14 mouse cellular contexts compared by ENCODE assay signal in genomic region chr4:43060286-43060685, GRCm38 (mm10). TPM values are rescaled to one million over a fixed set of nuclear protein-coding genes. Genes with fewer than 3 reads are reported as not detected.
DNase-seq lines count a peak whose midpoint lies in the region; ATAC-seq lines count a peak whose summit lies in the region.
"Had no signal": no experiment of that assay in that cellular context is flagged by ENCODE, and none has a peak within 500 bp of the region (broad histone marks: within the 10 kb centered on the region; RNA-seq: fewer than 3 reads in every experiment).

No protein-coding gene starts in this region.

- no peak for DNase-seq in heart, postnatal 10 days
- DNase-seq in midbrain, embryonic 11.5 days (ENCODE audit: low spot score, missing footprints): no peak
- no peak for DNase-seq in right cerebral cortex, postnatal 4 days
- DNase-seq in spleen, postnatal 4 days (ENCODE audit: low spot score in 2 of 2): no peak
- DNase-seq: cerebellum, postnatal 36 days; layer of hippocampus, adult 9-11 months had no signal

- 47% methylated on average over 3 of the region's 3 CpGs for WGBS in heart, embryonic 13.5 days
- WGBS in midbrain, embryonic 12.5 days: 44% methylated on average over 3 of the region's 3 CpGs
- 56% methylated on average over 3 of the region's 3 CpGs for WGBS in midbrain, embryonic 11.5 days
- 45% methylated on average over 3 of the region's 3 CpGs for WGBS in heart, embryonic 15.5 days
- WGBS in stomach, embryonic 14.5 days: 47% methylated on average over 3 of the region's 3 CpGs

- peaks cover 30% of the 10 kb centered on the region for H3K4me1 ChIP-seq in heart, embryonic 13.5 days
- no peaks in the 10 kb centered on the region for H3K4me1 ChIP-seq in midbrain, embryonic 12.5 days
- H3K4me1 ChIP-seq in midbrain, embryonic 11.5 days (ENCODE audit: control insufficient read depth, insufficient read depth, low read length): no peaks in the 10 kb centered on the region
- peaks cover 13% of the 10 kb centered on the region for H3K4me1 ChIP-seq in heart, embryonic 15.5 days (replicated peaks)
- H3K4me1 ChIP-seq in stomach, embryonic 14.5 days (ENCODE audit: control insufficient read depth, insufficient read depth, low read length): 0 out of 2 replicates have a peak, but pooled peaks cover 3% of the 10 kb centered on the region

- H3K4me2 ChIP-seq in heart, embryonic 13.5 days: peak overlapping the region; percentile 86
- 0 out of 2 replicates have a peak overlapping the region, but pooled peaks have one; percentile 77 for H3K4me2 ChIP-seq in midbrain, embryonic 12.5 days (replicated peaks)
- H3K4me2 ChIP-seq in midbrain, embryonic 11.5 days: no peak overlapping the region
- peak overlapping the region; percentile 68 for H3K4me2 ChIP-seq in heart, embryonic 15.5 days
- peak overlapping the region; percentile 86; the same call in 1 of the 2 replicates for H3K4me2 ChIP-seq in stomach, embryonic 14.5 days (replicated peaks; ENCODE audit: low read depth, low read length)

- no peak overlapping the region for H3K9ac ChIP-seq in heart, embryonic 13.5 days
- H3K9ac ChIP-seq in midbrain, embryonic 12.5 days (replicated peaks): no peak overlapping the region
- H3K9ac ChIP-seq in midbrain, embryonic 11.5 days (ENCODE audit: low read length): no peak overlapping the region
- H3K9ac ChIP-seq in heart, embryonic 15.5 days: no peak overlapping the region
- no peak overlapping the region for H3K9ac ChIP-seq in stomach, embryonic 14.5 days (replicated peaks; ENCODE audit: low read depth, low read length)
- H3K9ac ChIP-seq: embryonic facial prominence, embryonic 15.5 days; liver, embryonic 15.5 days; stomach, embryonic 15.5 days had no signal

- intact Hi-C loops in heart, postnatal 10 days (cut with DNase I): no loop called here

- H3K4me3 ChIP-seq in heart, embryonic 13.5 days: peak overlapping the region; percentile 84
- H3K4me3 ChIP-seq in midbrain, embryonic 12.5 days: no peak overlapping the region
- no peak overlapping the region for H3K4me3 ChIP-seq in midbrain, embryonic 11.5 days (ENCODE audit: low read depth, low read length)
- peak overlapping the region; percentile 62 for H3K4me3 ChIP-seq in heart, embryonic 15.5 days
- H3K4me3 ChIP-seq in stomach, embryonic 14.5 days (ENCODE audit: low read depth, low read length): peak overlapping the region; percentile 70; the same call in 1 of the 2 replicates

- no peak overlapping the region for H3K27ac ChIP-seq in heart, embryonic 13.5 days (replicated peaks)
- H3K27ac ChIP-seq in midbrain, embryonic 12.5 days (replicated peaks): no peak overlapping the region
- no peak overlapping the region for H3K27ac ChIP-seq in midbrain, embryonic 11.5 days (ENCODE audit: low read depth, low read length)
- 0 out of 2 replicates have a peak overlapping the region, but pooled peaks have one; percentile 82 for H3K27ac ChIP-seq in heart, embryonic 15.5 days
- no peak overlapping the region for H3K27ac ChIP-seq in stomach, embryonic 14.5 days (ENCODE audit: low read length)
- H3K27ac ChIP-seq: embryonic facial prominence, embryonic 15.5 days; limb, embryonic 10.5 days; liver, embryonic 15.5 days; stomach, embryonic 15.5 days had no signal

- H3K9me3 ChIP-seq in heart, embryonic 13.5 days: no peaks in the 10 kb centered on the region
- no peaks in the 10 kb centered on the region for H3K9me3 ChIP-seq in midbrain, embryonic 12.5 days
- H3K9me3 ChIP-seq in midbrain, embryonic 11.5 days (ENCODE audit: control insufficient read depth, low read length): no peaks in the 10 kb centered on the region; the same call in 1 of the 2 replicates
- no peaks in the 10 kb centered on the region for H3K9me3 ChIP-seq in heart, embryonic 15.5 days (replicated peaks)
- no peaks in the 10 kb centered on the region for H3K9me3 ChIP-seq in stomach, embryonic 14.5 days (ENCODE audit: control insufficient read depth, low read depth, low read length)
- H3K9me3 ChIP-seq: embryonic facial prominence, embryonic 15.5 days; limb, embryonic 10.5 days; liver, embryonic 15.5 days; stomach, embryonic 15.5 days had no signal

- no peaks in the 10 kb centered on the region for H3K27me3 ChIP-seq in heart, embryonic 13.5 days (replicated peaks)
- no peaks in the 10 kb centered on the region; the same call in 1 of the 2 replicates for H3K27me3 ChIP-seq in midbrain, embryonic 12.5 days
- no peaks in the 10 kb centered on the region; the same call in 1 of the 2 replicates for H3K27me3 ChIP-seq in midbrain, embryonic 11.5 days (ENCODE audit: control insufficient read depth, insufficient read depth, low read length)
- no peaks in the 10 kb centered on the region for H3K27me3 ChIP-seq in heart, embryonic 15.5 days
- no peaks in the 10 kb centered on the region; the same call in 1 of the 2 replicates for H3K27me3 ChIP-seq in stomach, embryonic 14.5 days (ENCODE audit: control insufficient read depth, insufficient read depth, low read length)

- ATAC-seq in heart, embryonic 13.5 days (ENCODE audit: extremely low read depth, insufficient number of reproducible peaks, low FRiP score, low TSS enrichment): no peak
- ATAC-seq in midbrain, embryonic 12.5 days (ENCODE audit: low FRiP score, low read depth): no peak
- no peak for ATAC-seq in midbrain, embryonic 11.5 days (ENCODE audit: low FRiP score)
- ATAC-seq in heart, embryonic 15.5 days (replicated peaks; ENCODE audit: insufficient number of reproducible peaks, insufficient read depth, low FRiP score, low read depth): no peak
- ATAC-seq in stomach, embryonic 14.5 days (ENCODE audit: insufficient number of reproducible peaks, insufficient read depth, low FRiP score, low read depth): no peak

- H3K36me3 ChIP-seq in heart, embryonic 13.5 days: no peaks in the 10 kb centered on the region
- H3K36me3 ChIP-seq in midbrain, embryonic 12.5 days: no peaks in the 10 kb centered on the region
- no peaks in the 10 kb centered on the region for H3K36me3 ChIP-seq in midbrain, embryonic 11.5 days (ENCODE audit: control insufficient read depth, insufficient read depth, low read length)
- H3K36me3 ChIP-seq in heart, embryonic 15.5 days: no peaks in the 10 kb centered on the region
- no peaks in the 10 kb centered on the region for H3K36me3 ChIP-seq in stomach, embryonic 14.5 days (ENCODE audit: control insufficient read depth, insufficient read depth, low read length)
- H3K36me3 ChIP-seq: embryonic facial prominence, embryonic 15.5 days; limb, embryonic 10.5 days; liver, embryonic 15.5 days; stomach, embryonic 15.5 days had no signal

RNA-seq across cellular contexts. Expression of gene Unc13b, which starts 1.5 kb away (rescaled TPM):
- polyA plus RNA-seq in heart, embryonic 13.5 days (2015; fragmentation: Nextera tagmentation; extraction: Ambion mirVana): 9.7 and 10.2 TPM in 2 replicates
- 10 to 100 TPM; 28.3 to 31.4 TPM for total RNA-seq in heart, postnatal 10 days (2021)
- 24.6 and 30.7 TPM in 2 replicates for polyA plus RNA-seq in midbrain, embryonic 12.5 days (2016; fragmentation: Nextera tagmentation; extraction: Ambion mirVana)
- 14.7 and 16.2 TPM in 2 replicates for polyA plus RNA-seq in midbrain, embryonic 11.5 days (2014; fragmentation: Nextera tagmentation; extraction: Ambion mirVana)
- 10.1 and 11.8 TPM in 2 replicates for polyA plus RNA-seq in heart, embryonic 15.5 days (2015; fragmentation: Nextera tagmentation; extraction: Ambion mirVana)
- 14.7 and 16.0 TPM in 2 replicates for polyA plus RNA-seq in stomach, embryonic 14.5 days (2014; fragmentation: Nextera tagmentation; extraction: Ambion mirVana)

RNA-seq across cellular contexts. Expression of gene Fam214b, which starts 14.3 kb away (rescaled TPM):
- 14.8 and 15.5 TPM in 2 replicates for polyA plus RNA-seq in heart, embryonic 13.5 days (2015; fragmentation: Nextera tagmentation; extraction: Ambion mirVana)
- total RNA-seq in heart, postnatal 10 days (2021): 10 to 100 TPM; 23.6 to 30.7 TPM
- 51.2 and 51.8 TPM in 2 replicates for polyA plus RNA-seq in midbrain, embryonic 12.5 days (2016; fragmentation: Nextera tagmentation; extraction: Ambion mirVana)
- 23.3 and 24.4 TPM in 2 replicates for polyA plus RNA-seq in midbrain, embryonic 11.5 days (2014; fragmentation: Nextera tagmentation; extraction: Ambion mirVana)
- 14.1 and 17.3 TPM in 2 replicates for polyA plus RNA-seq in heart, embryonic 15.5 days (2015; fragmentation: Nextera tagmentation; extraction: Ambion mirVana)
- polyA plus RNA-seq in stomach, embryonic 14.5 days (2014; fragmentation: Nextera tagmentation; extraction: Ambion mirVana): 10.0 and 10.6 TPM in 2 replicates

RNA-seq across cellular contexts. Expression of gene Stoml2, which starts 28.8 kb away (rescaled TPM):
- 211 and 238 TPM in 2 replicates for polyA plus RNA-seq in heart, embryonic 13.5 days (2015; fragmentation: Nextera tagmentation; extraction: Ambion mirVana)
- total RNA-seq in heart, postnatal 10 days (2021): 100 to 1,000 TPM in 1 of 2 experiments, 10 to 100 TPM in 1; 99.9 to 106 TPM
- polyA plus RNA-seq in midbrain, embryonic 12.5 days (2016; fragmentation: Nextera tagmentation; extraction: Ambion mirVana): 281 and 296 TPM in 2 replicates
- 365 TPM in 2 replicates for polyA plus RNA-seq in midbrain, embryonic 11.5 days (2014; fragmentation: Nextera tagmentation; extraction: Ambion mirVana)
- polyA plus RNA-seq in heart, embryonic 15.5 days (2015; fragmentation: Nextera tagmentation; extraction: Ambion mirVana): 189 and 209 TPM in 2 replicates
- polyA plus RNA-seq in stomach, embryonic 14.5 days (2014; fragmentation: Nextera tagmentation; extraction: Ambion mirVana): 300 and 302 TPM in 2 replicates

RNA-seq across cellular contexts. Expression of gene Pigo, which starts 34.7 kb away (rescaled TPM):
- polyA plus RNA-seq in heart, embryonic 13.5 days (2015; fragmentation: Nextera tagmentation; extraction: Ambion mirVana): 12.7 and 13.8 TPM in 2 replicates
- total RNA-seq in heart, postnatal 10 days (2021): 10 to 100 TPM; 19.3 to 25.1 TPM
- polyA plus RNA-seq in midbrain, embryonic 12.5 days (2016; fragmentation: Nextera tagmentation; extraction: Ambion mirVana): 25.2 and 27.5 TPM in 2 replicates
- 16.2 and 16.4 TPM in 2 replicates for polyA plus RNA-seq in midbrain, embryonic 11.5 days (2014; fragmentation: Nextera tagmentation; extraction: Ambion mirVana)
- polyA plus RNA-seq in heart, embryonic 15.5 days (2015; fragmentation: Nextera tagmentation; extraction: Ambion mirVana): 15.0 and 15.5 TPM in 2 replicates
- polyA plus RNA-seq in stomach, embryonic 14.5 days (2014; fragmentation: Nextera tagmentation; extraction: Ambion mirVana): 21.3 and 23.3 TPM in 2 replicates

RNA-seq across cellular contexts. Expression of gene Fancg, which starts 50.0 kb away (rescaled TPM):
- 10.8 and 11.0 TPM in 2 replicates for polyA plus RNA-seq in heart, embryonic 13.5 days (2015; fragmentation: Nextera tagmentation; extraction: Ambion mirVana)
- total RNA-seq in heart, postnatal 10 days (2021): 1 to 10 TPM; 5.8 to 6.7 TPM
- 18.3 and 24.0 TPM in 2 replicates for polyA plus RNA-seq in midbrain, embryonic 12.5 days (2016; fragmentation: Nextera tagmentation; extraction: Ambion mirVana)
- 21.4 and 22.0 TPM in 2 replicates for polyA plus RNA-seq in midbrain, embryonic 11.5 days (2014; fragmentation: Nextera tagmentation; extraction: Ambion mirVana)
- polyA plus RNA-seq in heart, embryonic 15.5 days (2015; fragmentation: Nextera tagmentation; extraction: Ambion mirVana): 9.8 and 13.5 TPM in 2 replicates
- polyA plus RNA-seq in stomach, embryonic 14.5 days (2014; fragmentation: Nextera tagmentation; extraction: Ambion mirVana): 15.6 and 16.6 TPM in 2 replicates

Comparison
In these comparisons a context has a peak if more than half of its experiments do, and no peak if none do; other contexts are left out.
1. H3K4me3 ChIP-seq: peak in heart, embryonic 13.5 days (single experiment), heart, embryonic 15.5 days (single experiment) and stomach, embryonic 14.5 days (single experiment); none in midbrain, embryonic 12.5 days (single experiment) and midbrain, embryonic 11.5 days (single experiment).